Mouse (Mus musculus): Measurements from ENCODE around the gene Jak3. TPM values are rescaled to one million over a fixed set of nuclear protein-coding genes. Genes with fewer than 3 reads are reported as not detected.

Gene Jak3
- total RNA-seq, 1 experiment from 2014 or later: 7.1 TPM

DNA sequence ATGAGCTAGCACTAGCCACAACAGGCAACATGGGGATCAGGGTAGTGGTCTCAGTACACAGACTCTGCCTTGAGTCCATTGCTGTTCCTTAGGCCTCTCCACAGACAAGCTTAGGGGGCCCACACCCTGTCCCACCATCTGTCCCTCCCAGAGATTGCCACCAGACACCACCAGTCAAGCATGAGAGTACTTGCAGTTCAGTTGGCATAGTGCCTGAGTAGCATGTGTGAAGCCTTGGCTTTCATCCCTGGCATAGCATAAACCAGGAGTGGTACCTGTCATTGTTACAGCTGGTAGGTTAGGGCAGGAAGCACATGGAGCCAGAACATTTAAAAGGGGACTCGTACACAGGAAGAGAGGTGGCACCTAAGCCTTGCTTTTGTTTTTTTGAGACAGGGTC is 16.3 kb upstream of the Jak3 start:
- no peak for ATAC-seq (replicated peaks; ENCODE audit: insufficient number of reproducible peaks, low FRiP score, low TSS enrichment, poor library complexity, severe bottlenecking)

GRCm38 (mm10) chr8:71660325-71661120 is 15.6 kb upstream of the Jak3 start:
- ATAC-seq (replicated peaks; ENCODE audit: insufficient number of reproducible peaks, low FRiP score, low TSS enrichment, poor library complexity, severe bottlenecking): peak; percentile 59

- no peak for ATAC-seq (replicated peaks; ENCODE audit: insufficient number of reproducible peaks, low FRiP score, low TSS enrichment, poor library complexity, severe bottlenecking)
Observed at GRCm38 (mm10) chr8:71665331-71666130, 10.6 kb upstream of the Jak3 start.

- no peak for ATAC-seq (replicated peaks; ENCODE audit: insufficient number of reproducible peaks, low FRiP score, low TSS enrichment, poor library complexity, severe bottlenecking)
Observed at GRCm38 (mm10) chr8:71666855-71667254, 9.2 kb upstream of the Jak3 start.

DNA sequence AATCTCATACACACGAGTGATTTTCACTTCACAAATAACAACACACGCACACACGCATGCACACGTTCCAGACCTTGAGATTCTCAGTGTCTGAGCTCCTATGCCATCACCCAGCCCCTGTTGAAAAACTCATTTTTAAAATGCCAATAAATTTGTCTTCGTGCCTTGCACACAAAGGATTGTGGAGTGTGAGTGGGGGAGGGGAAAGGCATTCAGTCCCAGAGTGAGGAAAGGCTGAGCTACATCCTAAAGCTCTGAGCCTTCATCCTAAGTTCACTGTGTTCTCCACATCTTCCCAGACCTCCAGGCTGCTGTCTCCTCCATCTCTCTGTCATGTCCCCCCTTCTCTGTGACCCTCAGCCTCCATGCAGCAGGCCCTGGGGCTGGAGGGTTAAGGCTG is 8.8 kb upstream of the Jak3 start:
- ATAC-seq (replicated peaks; ENCODE audit: insufficient number of reproducible peaks, low FRiP score, low TSS enrichment, poor library complexity, severe bottlenecking): no peak

DNA sequence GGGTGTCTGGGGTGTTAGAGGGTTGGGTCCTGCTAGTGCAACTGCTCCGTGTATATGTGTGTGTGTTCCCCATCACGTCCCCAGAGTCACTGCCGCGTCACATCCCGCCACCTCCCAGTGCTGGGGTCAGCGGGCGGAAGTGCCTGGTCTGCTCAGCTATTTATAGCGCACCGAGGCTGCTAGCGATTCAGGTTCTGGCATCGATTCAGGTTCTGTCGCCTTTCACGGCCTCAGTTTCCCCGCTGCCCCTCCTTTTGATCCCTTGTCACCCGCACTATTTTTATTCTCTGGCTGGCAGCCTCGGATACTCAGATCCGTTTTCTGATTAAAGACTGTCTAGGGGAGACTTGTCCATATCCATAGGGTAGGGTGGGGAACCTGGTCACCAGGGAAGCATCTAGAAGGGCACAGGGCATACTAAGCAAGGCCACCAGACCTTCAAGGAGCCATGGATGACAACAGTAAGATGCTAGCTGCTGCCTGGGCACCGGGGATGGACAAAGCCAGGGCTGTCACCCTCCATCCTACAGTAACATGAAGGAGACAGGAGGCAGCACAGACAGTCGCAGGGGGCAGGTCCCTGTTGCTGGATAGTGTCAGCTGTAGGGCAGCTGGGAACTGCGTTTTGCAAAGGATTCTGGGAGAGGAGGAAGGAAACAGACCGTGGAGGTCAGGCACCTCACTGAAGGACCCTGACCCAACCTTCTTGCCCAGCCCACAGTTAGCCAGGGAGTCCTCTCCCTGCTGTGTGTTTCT is 7.7 kb upstream of the Jak3 start:
- ATAC-seq (replicated peaks; ENCODE audit: insufficient number of reproducible peaks, low FRiP score, low TSS enrichment, poor library complexity, severe bottlenecking): peak; percentile 45

- ATAC-seq (replicated peaks; ENCODE audit: insufficient number of reproducible peaks, low FRiP score, low TSS enrichment, poor library complexity, severe bottlenecking): no peak
Observed at GRCm38 (mm10) chr8:71670198-71670597, 5.9 kb upstream of the Jak3 start.

- no peak for ATAC-seq (replicated peaks; ENCODE audit: insufficient number of reproducible peaks, low FRiP score, low TSS enrichment, poor library complexity, severe bottlenecking)
Observed at GRCm38 (mm10) chr8:71670621-71671548, 5.2 kb upstream of the Jak3 start.

GRCm38 (mm10) chr8:71671549-71671965 is 4.5 kb upstream of the Jak3 start, which contains the start of gene Unc13a:
Gene Unc13a (minus strand): TSS chr8:71671757.
- ATAC-seq (replicated peaks; ENCODE audit: insufficient number of reproducible peaks, low FRiP score, low TSS enrichment, poor library complexity, severe bottlenecking): 0 out of 2 replicates have a peak, but pooled peaks have one; percentile 37

DNA sequence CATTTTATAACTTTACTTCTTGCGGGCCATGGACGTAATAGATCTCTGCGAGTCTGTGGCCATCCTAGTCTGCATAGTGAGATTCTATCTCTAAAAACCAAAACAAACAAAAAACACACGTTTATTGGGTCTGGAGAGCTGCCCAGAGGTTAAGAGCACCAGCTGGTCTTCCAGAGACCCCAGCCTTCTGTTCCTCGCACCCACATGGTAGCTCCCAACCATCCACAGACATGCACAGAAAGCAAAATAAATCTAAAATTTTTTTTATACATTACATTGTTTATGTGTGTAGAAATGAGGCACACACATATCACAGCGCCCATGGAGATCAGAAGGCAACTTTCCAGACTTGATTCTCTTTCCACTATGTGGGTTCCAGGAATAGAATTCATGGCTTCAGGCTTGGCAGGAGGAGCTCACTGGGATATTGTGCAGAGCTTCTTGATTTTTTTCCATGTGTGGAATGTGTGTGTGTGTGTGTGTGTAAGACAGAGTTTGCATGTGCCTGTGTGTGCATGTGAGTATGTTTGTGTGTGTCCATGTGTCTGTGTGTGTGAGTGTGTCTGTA is 3.8 kb upstream of the Jak3 start:
- ATAC-seq (replicated peaks; ENCODE audit: insufficient number of reproducible peaks, low FRiP score, low TSS enrichment, poor library complexity, severe bottlenecking): no peak

- no peak for ATAC-seq (replicated peaks; ENCODE audit: insufficient number of reproducible peaks, low FRiP score, low TSS enrichment, poor library complexity, severe bottlenecking)
Observed at GRCm38 (mm10) chr8:71674071-71674470, 2.0 kb upstream of the Jak3 start.

DNA sequence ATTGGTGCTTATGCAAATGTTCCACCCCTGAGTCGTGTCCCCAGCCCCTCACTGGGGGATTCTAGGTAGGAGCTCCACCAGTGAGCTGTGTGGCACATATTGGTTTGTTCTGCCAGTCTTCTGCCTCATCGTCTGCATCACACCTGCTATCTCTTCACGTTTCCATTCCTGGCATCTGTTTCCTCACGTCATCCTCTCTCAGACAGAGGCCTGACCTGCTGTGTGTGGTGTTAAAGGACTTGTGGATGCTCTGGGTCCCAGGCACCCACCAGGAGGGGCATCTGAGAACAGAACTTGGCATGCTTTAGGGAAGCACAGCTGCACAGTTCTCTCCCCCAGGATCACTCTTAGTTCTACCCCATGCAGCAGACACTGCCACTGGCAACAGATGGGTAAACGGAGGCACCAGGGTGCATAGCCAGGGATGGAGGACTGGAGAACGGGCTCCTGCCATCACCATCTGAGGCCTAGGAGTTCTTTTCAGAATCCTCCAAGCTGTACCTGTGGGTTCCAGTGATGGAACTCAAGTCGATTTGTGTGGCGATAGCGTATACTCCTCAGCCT is 558 bp upstream of the Jak3 start:
- ATAC-seq (replicated peaks; ENCODE audit: insufficient number of reproducible peaks, low FRiP score, low TSS enrichment, poor library complexity, severe bottlenecking): no peak

DNA sequence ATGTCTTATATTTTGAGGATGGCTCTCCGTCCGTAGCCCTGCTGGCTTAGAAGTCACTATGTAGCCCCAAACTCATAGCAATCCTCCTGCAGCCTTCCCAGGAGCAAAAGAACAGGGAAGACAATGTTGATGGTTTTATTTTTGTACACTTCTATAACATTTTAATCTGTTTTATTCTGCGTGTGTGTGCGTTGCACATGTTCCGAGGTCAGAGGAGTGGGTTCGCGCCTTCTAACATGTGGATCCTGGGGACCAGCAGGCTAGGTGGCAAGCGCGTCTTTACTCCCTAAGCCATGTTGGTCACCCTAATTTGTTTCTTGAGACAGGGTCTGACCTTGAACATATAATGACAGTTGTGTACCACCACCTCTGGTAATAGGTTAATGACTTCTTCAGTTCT is 707 bp downstream of the Jak3 start:
- ATAC-seq (replicated peaks; ENCODE audit: insufficient number of reproducible peaks, low FRiP score, low TSS enrichment, poor library complexity, severe bottlenecking): no peak

- ATAC-seq (replicated peaks; ENCODE audit: insufficient number of reproducible peaks, low FRiP score, low TSS enrichment, poor library complexity, severe bottlenecking): no peak
Observed at GRCm38 (mm10) chr8:71677555-71677954, 1.5 kb downstream of the Jak3 start.

DNA sequence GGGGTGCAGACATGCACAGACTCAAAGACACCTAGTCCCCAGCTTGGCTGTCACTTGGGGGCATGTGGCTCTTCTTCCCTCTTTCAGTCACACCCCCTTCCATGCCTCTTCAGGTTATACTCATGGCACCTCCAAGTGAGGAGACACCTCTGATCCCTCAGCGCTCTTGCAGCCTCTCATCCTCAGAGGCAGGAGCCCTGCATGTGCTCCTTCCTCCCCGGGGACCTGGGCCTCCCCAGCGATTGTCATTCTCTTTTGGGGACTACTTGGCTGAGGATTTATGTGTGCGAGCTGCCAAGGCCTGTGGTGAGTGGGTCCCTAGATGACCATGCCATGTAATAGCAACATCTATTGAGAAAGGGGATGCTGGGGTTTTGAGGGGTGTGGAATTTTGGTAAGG is 2.1 kb downstream of the Jak3 start:
- ATAC-seq (replicated peaks; ENCODE audit: insufficient number of reproducible peaks, low FRiP score, low TSS enrichment, poor library complexity, severe bottlenecking): no peak

DNA sequence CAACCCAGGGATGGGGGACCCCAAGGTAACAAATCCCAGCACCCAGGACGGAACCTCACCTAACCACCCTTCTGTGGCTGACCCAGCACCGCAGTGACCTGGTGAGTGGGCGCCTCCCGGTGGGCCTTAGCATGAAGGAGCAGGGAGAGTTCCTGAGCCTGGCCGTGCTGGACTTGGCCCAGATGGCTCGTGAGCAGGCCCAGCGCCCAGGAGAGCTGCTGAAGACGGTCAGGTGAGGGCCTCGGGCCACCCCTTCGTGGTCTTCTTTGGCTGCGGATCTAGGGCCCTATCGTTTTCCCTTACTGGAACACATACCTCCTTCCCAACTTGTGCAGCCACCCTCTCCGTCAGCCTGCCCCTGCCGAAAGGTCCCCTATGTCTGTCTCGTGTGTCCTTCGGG is 3.0 kb downstream of the Jak3 start:
- no peak for ATAC-seq (replicated peaks; ENCODE audit: insufficient number of reproducible peaks, low FRiP score, low TSS enrichment, poor library complexity, severe bottlenecking)

- no peak for ATAC-seq (replicated peaks; ENCODE audit: insufficient number of reproducible peaks, low FRiP score, low TSS enrichment, poor library complexity, severe bottlenecking)
Observed at GRCm38 (mm10) chr8:71679550-71680168, 3.6 kb downstream of the Jak3 start.

All from monocyte, adult 5-6 weeks (primary cell).